Mouse (Mus musculus): ENCODE measurements around the gene Tmcc3.

DNA sequence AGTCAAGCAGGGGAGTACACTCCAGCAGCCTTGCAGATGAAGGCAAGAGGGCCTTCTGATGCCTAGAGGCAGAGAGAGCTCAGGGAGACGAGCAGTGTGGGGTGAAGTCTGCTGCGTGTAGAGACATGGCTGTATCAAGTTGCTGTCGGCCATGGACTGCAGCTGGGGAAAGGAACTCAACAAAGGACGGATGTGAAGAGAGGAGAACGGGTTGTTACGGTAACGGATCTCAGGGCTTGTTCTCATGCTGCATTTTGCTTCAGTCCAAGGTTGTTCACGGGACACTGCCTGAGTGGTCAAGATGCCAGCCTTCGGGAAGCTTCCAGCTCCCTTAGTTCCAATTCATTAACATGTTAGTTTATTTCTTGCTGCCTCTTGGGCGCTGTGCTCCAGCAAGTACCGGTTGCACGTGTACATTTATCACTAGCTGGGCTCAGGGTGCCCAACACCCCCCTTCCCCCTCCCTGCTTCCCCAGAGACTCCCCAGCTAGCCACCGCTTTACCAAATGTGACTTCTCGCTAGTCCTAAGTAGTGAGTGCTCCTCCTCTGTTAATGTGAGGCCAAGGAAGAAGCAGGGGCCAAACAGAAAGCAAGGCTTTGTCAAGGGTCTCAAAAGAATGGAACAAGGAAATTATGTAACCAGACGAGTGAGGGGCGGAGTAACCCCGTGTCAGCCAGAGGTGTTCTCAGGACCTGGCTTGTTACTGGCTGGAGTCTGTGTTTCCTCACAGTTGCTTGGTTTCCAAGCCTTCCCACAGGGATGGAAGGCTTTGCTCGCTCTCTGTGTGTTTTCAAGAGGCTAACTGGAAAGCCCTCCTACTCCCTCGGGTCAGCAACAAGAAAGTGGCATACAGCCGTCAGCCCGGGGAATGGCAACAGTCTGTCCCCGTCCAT is 104.4 kb downstream of the Tmcc3 start:
- TF ChIP-seq POLR2A (IDR thresholded peaks at IDR 0.05; ENCODE audit: low read depth, low read length), result no peak
- TF ChIP-seq CTCF (IDR thresholded peaks at IDR 0.05; ENCODE audit: extremely low read depth, insufficient read depth, insufficient read length, insufficient replicate concordance), result no peak
